Mouse (Mus musculus) midbrain, embryonic 14.5 days (tissue): ENCODE measurements around the gene Pde6d. TPM values are rescaled to one million over a fixed set of nuclear protein-coding genes. Genes with fewer than 3 reads are reported as not detected.
A peak's percentile ranks its signal among the peaks of the same experiment; 100 is the strongest.
"Not testable (repeated sequence)": the region's sequence is repeated elsewhere in the genome, so short reads cannot be mapped to it uniquely, and the experiment has no call there.

ENCODE experiments used
- ATAC-seq: fragments of 200-750 bp; cut with Nextera tagmentation; 2 replicates; pipeline ENCODE4 v1.8.0; 2017; ENCODE audit warnings: moderate number of reproducible peaks, moderate library complexity; ENCODE audit not compliant: low FRiP score, low TSS enrichment
- DNase-seq: peaks from one replicate; pipeline ENCODE4 v3.0.0-alpha.2; 2015
- H3K27ac ChIP-seq: fragments of 300-500 bp; sonication (generic); replicated peaks from 2 replicates; pipeline ENCODE4 v1.5.1; 2014; ENCODE audit warnings: mild to moderate bottlenecking, low read depth, low read length, moderate library complexity
- H3K27me3 ChIP-seq: fragments of 300-500 bp; sonication (generic); 2 replicates; pipeline ENCODE4 v1.6.1; 2014; ENCODE audit warnings: low read length, control low read depth, mixed read lengths; ENCODE audit not compliant: control insufficient read depth, insufficient read depth
- H3K36me3 ChIP-seq: fragments of 300-500 bp; sonication (generic); 2 replicates; pipeline ENCODE4 v1.6.1; 2014; ENCODE audit warnings: low read length, control low read depth; ENCODE audit not compliant: control insufficient read depth, insufficient read depth
- H3K4me1 ChIP-seq: fragments of 300-500 bp; sonication (generic); 2 replicates; pipeline ENCODE4 v1.6.1; 2014; ENCODE audit warnings: mild to moderate bottlenecking, antibody characterized with exemption, low read length, control low read depth; ENCODE audit not compliant: control insufficient read depth, insufficient read depth
- H3K4me2 ChIP-seq: fragments of 300-500 bp; sonication (generic); 2 replicates; pipeline ENCODE4 v1.6.1; 2014; ENCODE audit warnings: mild to moderate bottlenecking, low read length, moderate library complexity
- H3K4me3 ChIP-seq: fragments of 300-500 bp; sonication (generic); replicated peaks from 2 replicates; pipeline ENCODE4 v1.5.1; 2014; ENCODE audit warnings: low read depth, low read length
- H3K9ac ChIP-seq: fragments of 300-500 bp; sonication (generic); replicated peaks from 2 replicates; pipeline ENCODE4 v1.6.1; 2014; ENCODE audit warnings: mild to moderate bottlenecking, low read length, moderate library complexity
- H3K9me3 ChIP-seq: fragments of 300-500 bp; sonication (generic); 2 replicates; pipeline ENCODE4 v1.6.1; 2016; ENCODE audit warnings: low read length, control low read depth, mixed read lengths; ENCODE audit not compliant: control insufficient read depth
- WGBS: fragments of 180-500 bp; shearing (Covaris S2); extraction: QIAGEN DNeasy Blood & Tissue Kit; methylation state at CpG from one replicate; pipeline ENCODE4 v1.1.7; 2014; 5-methylcytosine and 5-hydroxymethylcytosine counted together
- polyA plus RNA-seq: library from polyadenylated mRNA; unstranded; fragments of >200 nt; fragmentation: Nextera tagmentation; extraction: Ambion mirVana; gene quantifications from 2 replicates; pipeline ENCODE4 v1.2.1, GENCODE M21; 2014

Pde6d gene
- polyA plus RNA-seq, 1 experiment from 2014 or later, result 89.1 TPM

GRCm38 (mm10) chr1:86525499-86526115 is 56.8 kb downstream of the Pde6d start:
- Histone ChIP-seq H3K9me3 (no peaks in the 10 kb centered on the region), H3K36me3 (peaks cover 13% of the 10 kb centered on the region), H3K4me3 (peak overlapping the region; percentile 100), H3K27ac (peak overlapping the region; percentile 100), H3K27me3 (no peaks in the 10 kb centered on the region), H3K4me2 (peak overlapping the region; percentile 96), H3K9ac (peak overlapping the region; percentile 89), H3K4me1 (peaks cover 23% of the 10 kb centered on the region)
- peak; percentile 5 for ATAC-seq
- DNase-seq, result no peak
- under 1% methylated on average over 44 of the region's 44 CpGs for WGBS

GRCm38 (mm10) chr1:86524619-86525498 is 57.6 kb downstream of the Pde6d start:
- peak overlapping the region; percentile 100 for H3K27ac ChIP-seq
- ATAC-seq (peak; percentile 76), DNase-seq (peak; percentile 100)
- H3K4me3 ChIP-seq, result peak overlapping the region; percentile 100
- H3K9me3 ChIP-seq, result no peaks in the 10 kb centered on the region
- H3K27me3 ChIP-seq, result no peaks in the 10 kb centered on the region
- H3K36me3 ChIP-seq, result peaks cover 12% of the 10 kb centered on the region
- H3K4me2 ChIP-seq, result peak overlapping the region; percentile 96
- H3K9ac ChIP-seq, result peak overlapping the region; percentile 89
- WGBS, result 1% methylated on average over 53 of the region's 53 CpGs
- H3K4me1 ChIP-seq, result peaks cover 21% of the 10 kb centered on the region

DNA sequence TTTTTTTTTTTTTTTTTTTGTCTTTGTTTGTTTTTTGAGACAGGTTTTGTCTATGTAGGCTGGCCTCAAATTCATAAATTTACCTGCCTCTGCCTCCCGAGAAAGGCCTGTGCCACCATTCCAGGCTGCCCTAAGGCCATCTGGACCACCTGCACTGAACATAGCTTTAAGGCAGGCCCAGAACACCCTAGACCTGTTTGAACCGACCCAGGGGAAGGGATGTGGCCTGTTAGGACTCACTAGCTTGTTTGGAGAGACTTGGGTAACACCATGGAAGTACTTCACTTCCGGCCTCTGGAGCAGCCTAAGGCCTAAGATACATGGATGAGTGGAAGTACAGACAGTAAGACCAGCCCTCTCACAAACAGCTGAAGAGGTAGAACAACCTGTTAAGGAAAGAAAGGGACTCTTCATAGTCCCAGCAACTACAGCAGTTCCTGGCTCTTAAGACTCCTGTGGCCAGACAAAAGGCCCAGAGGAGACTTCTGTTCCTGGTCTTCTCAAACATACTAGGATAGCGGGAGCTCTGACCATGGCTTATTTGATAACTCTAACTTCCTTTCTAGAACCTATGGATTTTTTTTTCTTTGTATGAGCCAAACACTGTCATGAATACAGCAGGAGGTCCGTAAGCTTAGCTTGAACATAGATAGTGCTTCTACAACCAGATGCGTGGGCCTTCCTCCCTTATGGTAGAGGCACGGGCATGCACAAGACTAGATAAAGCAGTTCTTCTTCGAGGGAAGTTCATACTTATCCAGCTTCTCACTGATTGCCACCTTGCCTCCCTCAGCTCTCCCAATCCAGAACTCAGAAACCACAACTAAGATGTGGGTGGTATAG is 58.4 kb downstream of the Pde6d start:
- ATAC-seq (no peak), DNase-seq (no peak)
- peak overlapping the region; percentile 100 for H3K27ac ChIP-seq
- H3K9me3 ChIP-seq, result no peaks in the 10 kb centered on the region
- no peak overlapping the region for H3K4me3 ChIP-seq
- 91% methylated on average over 8 of the region's 8 CpGs for WGBS
- peak overlapping the region; percentile 52; the same call in 1 of the 2 replicates for H3K9ac ChIP-seq
- H3K27me3 ChIP-seq, result no peaks in the 10 kb centered on the region
- H3K36me3 ChIP-seq, result peaks cover 3% of the 10 kb centered on the region
- peak overlapping the region; percentile 96 for H3K4me2 ChIP-seq
- peaks cover 14% of the 10 kb centered on the region for H3K4me1 ChIP-seq

DNA sequence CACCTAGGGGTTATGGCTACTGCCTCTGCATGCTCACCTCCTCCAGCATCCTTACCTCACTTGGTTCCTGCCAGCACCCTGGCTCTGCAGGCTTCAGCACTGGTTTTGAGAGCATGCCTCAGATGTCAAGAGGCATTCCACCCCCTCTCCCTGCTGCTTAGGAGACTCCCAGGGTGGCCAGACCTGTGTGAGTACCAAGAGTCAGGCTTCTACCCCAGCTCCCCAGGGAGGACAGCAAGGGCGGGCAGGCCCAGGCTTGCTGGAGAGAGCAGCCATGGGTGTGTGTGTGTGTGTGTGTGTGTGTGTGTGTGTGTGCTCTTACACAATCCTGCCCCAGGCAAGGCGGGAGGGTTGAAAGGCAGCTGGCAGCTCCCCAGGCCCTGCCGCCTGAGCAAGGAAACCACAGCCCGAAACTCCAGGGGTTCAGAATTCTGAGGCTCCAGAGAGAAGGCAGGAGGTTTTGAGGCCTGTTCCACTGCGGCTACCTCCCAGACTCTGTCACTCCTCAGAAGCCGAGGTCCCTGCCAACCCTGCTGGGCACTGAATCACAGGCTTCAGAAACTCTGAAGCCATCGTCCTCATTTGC is 60.0 kb downstream of the Pde6d start:
- Histone ChIP-seq H3K4me3 (no peak overlapping the region), H3K4me2 (no peak overlapping the region), H3K27me3 (no peaks in the 10 kb centered on the region), H3K9ac (peak overlapping the region; percentile 34; the same call in 1 of the 2 replicates), H3K27ac (0 out of 2 replicates have a peak overlapping the region, but pooled peaks have one; percentile 37), H3K9me3 (no peaks in the 10 kb centered on the region), H3K36me3 (no peaks in the 10 kb centered on the region), H3K4me1 (peaks cover 14% of the 10 kb centered on the region)
- DNase-seq (no peak), ATAC-seq (no peak)
- 48% methylated on average over 7 of the region's 7 CpGs for WGBS

DNA sequence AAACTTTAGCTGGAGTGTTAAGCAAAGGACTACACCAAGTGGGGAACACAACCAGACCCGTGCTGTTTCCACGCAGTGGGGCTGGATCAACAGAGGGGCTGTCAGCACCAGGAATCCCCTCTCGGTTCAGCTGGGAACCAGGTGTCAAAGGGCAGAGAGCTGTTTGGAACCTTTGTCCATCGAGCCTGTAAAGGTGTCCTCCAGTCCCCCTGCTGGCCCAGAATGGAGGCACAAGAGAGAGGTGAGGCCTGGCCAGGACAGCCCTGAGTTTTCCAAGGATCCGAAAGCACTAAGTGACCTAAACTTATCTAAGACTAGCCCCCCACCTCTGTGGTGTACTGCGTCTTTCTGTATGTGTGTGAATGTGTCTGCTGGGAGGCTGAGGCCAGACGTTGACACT is 62.1 kb downstream of the Pde6d start:
- DNase-seq, result no peak
- Histone ChIP-seq H3K9ac (no peak overlapping the region), H3K9me3 (no peaks in the 10 kb centered on the region), H3K27me3 (no peaks in the 10 kb centered on the region), H3K4me2 (no peak overlapping the region), H3K27ac (no peak overlapping the region), H3K36me3 (no peaks in the 10 kb centered on the region), H3K4me3 (no peak overlapping the region), H3K4me1 (peaks cover 14% of the 10 kb centered on the region)
- 39% methylated on average over 7 of the region's 7 CpGs for WGBS
- ATAC-seq, result no peak

DNA sequence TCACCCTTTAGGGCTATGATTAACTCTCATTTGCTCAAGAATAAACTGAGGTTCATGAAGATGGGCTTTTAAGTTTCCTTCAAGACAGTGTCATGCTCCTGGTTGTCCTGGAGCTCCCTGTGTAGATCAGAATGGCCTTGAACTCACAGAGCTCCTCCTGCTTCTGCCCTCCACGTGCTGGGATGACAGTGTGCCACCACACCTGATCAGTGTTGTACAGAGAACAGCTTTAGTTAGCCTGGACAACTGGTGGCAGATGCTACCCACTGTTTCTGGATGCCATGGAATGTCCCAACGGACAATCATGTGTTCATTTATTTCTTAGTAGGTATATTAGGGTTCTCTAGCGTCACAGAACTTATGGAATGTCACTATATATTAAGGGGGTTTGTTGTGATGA is 65.4 kb downstream of the Pde6d start:
- no peaks in the 10 kb centered on the region for H3K4me1 ChIP-seq
- no peak for DNase-seq
- 65% methylated on average over 3 of the region's 3 CpGs for WGBS
- no peaks in the 10 kb centered on the region for H3K36me3 ChIP-seq
- no peak overlapping the region for H3K9ac ChIP-seq
- H3K4me3 ChIP-seq, result no peak overlapping the region
- no peaks in the 10 kb centered on the region for H3K9me3 ChIP-seq
- no peak overlapping the region for H3K27ac ChIP-seq
- no peaks in the 10 kb centered on the region for H3K27me3 ChIP-seq
- ATAC-seq, result no peak
- H3K4me2 ChIP-seq, result no peak overlapping the region

- no peak for ATAC-seq
- WGBS, result 80% methylated on average over 6 of the region's 6 CpGs
- no peak overlapping the region for H3K4me3 ChIP-seq
- DNase-seq, result no peak
- no peak overlapping the region for H3K9ac ChIP-seq
- H3K4me1 ChIP-seq, result peaks cover 7% of the 10 kb centered on the region; the same call in 1 of the 2 replicates
- H3K27ac ChIP-seq, result no peak overlapping the region
- H3K9me3 ChIP-seq, result no peaks in the 10 kb centered on the region
- no peak overlapping the region for H3K4me2 ChIP-seq
- H3K36me3 ChIP-seq, result no peaks in the 10 kb centered on the region
- H3K27me3 ChIP-seq, result no peaks in the 10 kb centered on the region
Observed at GRCm38 (mm10) chr1:86515715-86516410, 66.6 kb downstream of the Pde6d start.

- ATAC-seq, H3K9me3 ChIP-seq, DNase-seq, H3K36me3 ChIP-seq, H3K27ac ChIP-seq, H3K9ac ChIP-seq, H3K4me3 ChIP-seq, H3K27me3 ChIP-seq, H3K4me2 ChIP-seq: not testable (repeated sequence)
- peaks cover 13% of the 10 kb centered on the region; the same call in 1 of the 2 replicates for H3K4me1 ChIP-seq
- WGBS, result 97% methylated on average over 1 of the region's 1 CpGs
Observed at GRCm38 (mm10) chr1:86513031-86513430, 69.4 kb downstream of the Pde6d start.
